1 mouse cellular context compared by ENCODE assay signal in genomic region chr16:8687559-8688112, GRCm38 (mm10).
TF ChIP-seq lines count a peak whose summit lies in the region.

No protein-coding gene starts in this region.

TF ChIP-seq in MEL, 35 proteins besides CTCF, POLR2A, EP300 and RAD21:
- no peak for TF ChIP-seq ETS1 (IDR thresholded peaks at IDR 0.05; ENCODE audit: low read depth, low read length)
- TF ChIP-seq CHD2 (IDR thresholded peaks at IDR 0.05; ENCODE audit: low read length), result no peak
- TF ChIP-seq NELFE (IDR thresholded peaks at IDR 0.05; ENCODE audit: low read depth, low read length), result no peak
- TF ChIP-seq USF2 (IDR thresholded peaks at IDR 0.05; ENCODE audit: borderline replicate concordance in 1 of 2, insufficient read depth in 1 of 2, low read depth in 1 of 2, low read length in 2 of 2), result no peak
- TF ChIP-seq ZKSCAN1 (IDR thresholded peaks at IDR 0.05; ENCODE audit: low read depth, low read length), result no peak
